Mouse (Mus musculus): ENCODE results near the gene Adgrd1. TPM values are rescaled to one million over a fixed set of nuclear protein-coding genes. Genes with fewer than 3 reads are reported as not detected.

Adgrd1 gene
- polyA plus RNA-seq, 1 experiment from 2014 or later = not detected

GRCm38 (mm10) chr5:129137405-129137804 is 40.9 kb downstream of the Adgrd1 start:
- 82% methylated on average over 5 of the region's 5 CpGs for WGBS
- Histone ChIP-seq H3K36me3 (ENCODE audit: control insufficient read depth, insufficient read depth, low read length) (no peaks in the 10 kb centered on the region), H3K9me3 (ENCODE audit: control insufficient read depth, low read length) (no peaks in the 10 kb centered on the region), H3K27me3 (replicated peaks; ENCODE audit: control insufficient read depth, insufficient read depth, low read length) (no peaks in the 10 kb centered on the region), H3K27ac (ENCODE audit: low read depth, low read length) (no peak overlapping the region), H3K9ac (ENCODE audit: low read depth, low read length) (no peak overlapping the region), H3K4me2 (no peak overlapping the region), H3K4me3 (ENCODE audit: low read depth, low read length) (no peak overlapping the region), H3K4me1 (replicated peaks; ENCODE audit: control insufficient read depth, insufficient read depth, low read length) (no peaks in the 10 kb centered on the region)
- no peak for ATAC-seq (replicated peaks; ENCODE audit: low FRiP score)
- no peak for DNase-seq (ENCODE audit: low spot score)

- no peak overlapping the region for H3K4me3 ChIP-seq (ENCODE audit: low read depth, low read length)
- ATAC-seq (replicated peaks; ENCODE audit: low FRiP score) (no peak), DNase-seq (ENCODE audit: low spot score) (no peak)
- WGBS = 75% methylated on average over 15 of the region's 15 CpGs
- no peaks in the 10 kb centered on the region for H3K27me3 ChIP-seq (replicated peaks; ENCODE audit: control insufficient read depth, insufficient read depth, low read length)
- H3K9me3 ChIP-seq (ENCODE audit: control insufficient read depth, low read length) = no peaks in the 10 kb centered on the region
- H3K27ac ChIP-seq (ENCODE audit: low read depth, low read length) = no peak overlapping the region
- no peaks in the 10 kb centered on the region for H3K4me1 ChIP-seq (replicated peaks; ENCODE audit: control insufficient read depth, insufficient read depth, low read length)
- no peaks in the 10 kb centered on the region for H3K36me3 ChIP-seq (ENCODE audit: control insufficient read depth, insufficient read depth, low read length)
- H3K9ac ChIP-seq (ENCODE audit: low read depth, low read length) = no peak overlapping the region
- H3K4me2 ChIP-seq = no peak overlapping the region
Observed at GRCm38 (mm10) chr5:129138576-129138975, 42.0 kb downstream of the Adgrd1 start.

- no peaks in the 10 kb centered on the region for H3K27me3 ChIP-seq (replicated peaks; ENCODE audit: control insufficient read depth, insufficient read depth, low read length)
- no peaks in the 10 kb centered on the region for H3K4me1 ChIP-seq (replicated peaks; ENCODE audit: control insufficient read depth, insufficient read depth, low read length)
- no peak overlapping the region for H3K4me2 ChIP-seq
- H3K36me3 ChIP-seq (ENCODE audit: control insufficient read depth, insufficient read depth, low read length) = no peaks in the 10 kb centered on the region
- no peak overlapping the region for H3K9ac ChIP-seq (ENCODE audit: low read depth, low read length)
- ATAC-seq (replicated peaks; ENCODE audit: low FRiP score) (no peak), DNase-seq (ENCODE audit: low spot score) (no peak)
- H3K27ac ChIP-seq (ENCODE audit: low read depth, low read length) = no peak overlapping the region
- H3K4me3 ChIP-seq (ENCODE audit: low read depth, low read length) = no peak overlapping the region
- 49% methylated on average over 5 of the region's 5 CpGs for WGBS
- H3K9me3 ChIP-seq (ENCODE audit: control insufficient read depth, low read length) = no peaks in the 10 kb centered on the region
Observed at GRCm38 (mm10) chr5:129142801-129143200, 46.3 kb downstream of the Adgrd1 start.

GRCm38 (mm10) chr5:129145307-129145935 is 48.9 kb downstream of the Adgrd1 start:
- Histone ChIP-seq H3K27ac (ENCODE audit: low read depth, low read length) (no peak overlapping the region), H3K36me3 (ENCODE audit: control insufficient read depth, insufficient read depth, low read length) (no peaks in the 10 kb centered on the region), H3K27me3 (replicated peaks; ENCODE audit: control insufficient read depth, insufficient read depth, low read length) (no peaks in the 10 kb centered on the region), H3K9me3 (ENCODE audit: control insufficient read depth, low read length) (no peaks in the 10 kb centered on the region), H3K4me2 (no peak overlapping the region), H3K4me3 (ENCODE audit: low read depth, low read length) (no peak overlapping the region), H3K9ac (ENCODE audit: low read depth, low read length) (no peak overlapping the region), H3K4me1 (replicated peaks; ENCODE audit: control insufficient read depth, insufficient read depth, low read length) (no peaks in the 10 kb centered on the region)
- DNase-seq (ENCODE audit: low spot score) = no peak
- no peak for ATAC-seq (replicated peaks; ENCODE audit: low FRiP score)
- 73% methylated on average over 8 of the region's 8 CpGs for WGBS

- Histone ChIP-seq H3K27ac (ENCODE audit: low read depth, low read length) (no peak overlapping the region), H3K9me3 (ENCODE audit: control insufficient read depth, low read length) (no peaks in the 10 kb centered on the region), H3K36me3 (ENCODE audit: control insufficient read depth, insufficient read depth, low read length) (no peaks in the 10 kb centered on the region), H3K4me1 (replicated peaks; ENCODE audit: control insufficient read depth, insufficient read depth, low read length) (no peaks in the 10 kb centered on the region), H3K4me2 (no peak overlapping the region), H3K4me3 (ENCODE audit: low read depth, low read length) (no peak overlapping the region), H3K9ac (ENCODE audit: low read depth, low read length) (no peak overlapping the region), H3K27me3 (replicated peaks; ENCODE audit: control insufficient read depth, insufficient read depth, low read length) (no peaks in the 10 kb centered on the region)
- no peak for DNase-seq (ENCODE audit: low spot score)
- 62% methylated on average over 12 of the region's 12 CpGs for WGBS
- ATAC-seq (replicated peaks; ENCODE audit: low FRiP score) = no peak
Observed at GRCm38 (mm10) chr5:129146892-129147509, 50.5 kb downstream of the Adgrd1 start.

- no peaks in the 10 kb centered on the region for H3K4me1 ChIP-seq (replicated peaks; ENCODE audit: control insufficient read depth, insufficient read depth, low read length)
- no peak overlapping the region for H3K4me3 ChIP-seq (ENCODE audit: low read depth, low read length)
- H3K4me2 ChIP-seq = no peak overlapping the region
- no peak overlapping the region for H3K9ac ChIP-seq (ENCODE audit: low read depth, low read length)
- 72% methylated on average over 9 of the region's 9 CpGs for WGBS
- no peaks in the 10 kb centered on the region for H3K27me3 ChIP-seq (replicated peaks; ENCODE audit: control insufficient read depth, insufficient read depth, low read length)
- no peak for DNase-seq (ENCODE audit: low spot score)
- no peaks in the 10 kb centered on the region for H3K9me3 ChIP-seq (ENCODE audit: control insufficient read depth, low read length)
- no peaks in the 10 kb centered on the region for H3K36me3 ChIP-seq (ENCODE audit: control insufficient read depth, insufficient read depth, low read length)
- no peak overlapping the region for H3K27ac ChIP-seq (ENCODE audit: low read depth, low read length)
- ATAC-seq (replicated peaks; ENCODE audit: low FRiP score) = no peak
Observed at GRCm38 (mm10) chr5:129148485-129148884, 51.9 kb downstream of the Adgrd1 start.

- WGBS = 65% methylated on average over 14 of the region's 14 CpGs
- no peaks in the 10 kb centered on the region for H3K36me3 ChIP-seq (ENCODE audit: control insufficient read depth, insufficient read depth, low read length)
- H3K4me1 ChIP-seq (replicated peaks; ENCODE audit: control insufficient read depth, insufficient read depth, low read length) = no peaks in the 10 kb centered on the region
Observed at GRCm38 (mm10) chr5:129155023-129155901, 58.7 kb downstream of the Adgrd1 start.

GRCm38 (mm10) chr5:129155902-129156311 is 59.4 kb downstream of the Adgrd1 start:
- Histone ChIP-seq H3K9me3 (ENCODE audit: control insufficient read depth, low read length) (no peaks in the 10 kb centered on the region), H3K4me1 (replicated peaks; ENCODE audit: control insufficient read depth, insufficient read depth, low read length) (no peaks in the 10 kb centered on the region), H3K4me2 (no peak overlapping the region), H3K9ac (ENCODE audit: low read depth, low read length) (no peak overlapping the region), H3K27me3 (replicated peaks; ENCODE audit: control insufficient read depth, insufficient read depth, low read length) (no peaks in the 10 kb centered on the region), H3K36me3 (ENCODE audit: control insufficient read depth, insufficient read depth, low read length) (no peaks in the 10 kb centered on the region), H3K4me3 (ENCODE audit: low read depth, low read length) (no peak overlapping the region), H3K27ac (ENCODE audit: low read depth, low read length) (no peak overlapping the region)
- 49% methylated on average over 9 of the region's 9 CpGs for WGBS
- no peak for DNase-seq (ENCODE audit: low spot score)
- ATAC-seq (replicated peaks; ENCODE audit: low FRiP score) = no peak

More at GRCm38 (mm10) chr5:129155023-129155901, 58.7 kb downstream of the Adgrd1 start:
- Histone ChIP-seq H3K27me3 (replicated peaks; ENCODE audit: control insufficient read depth, insufficient read depth, low read length) (no peaks in the 10 kb centered on the region), H3K9ac (ENCODE audit: low read depth, low read length) (no peak overlapping the region), H3K4me3 (ENCODE audit: low read depth, low read length) (no peak overlapping the region), H3K4me2 (no peak overlapping the region), H3K9me3 (ENCODE audit: control insufficient read depth, low read length) (no peaks in the 10 kb centered on the region), H3K27ac (ENCODE audit: low read depth, low read length) (no peak overlapping the region)
- no peak for DNase-seq (ENCODE audit: low spot score)
- no peak for ATAC-seq (replicated peaks; ENCODE audit: low FRiP score)
